Mouse (Mus musculus): ENCODE measurements at regions not wholly inside any gene's neighbourhood (a gene's known extent, or its start where the extent isn't known, plus 50 kb on each side); places are given as distances from the start of the nearest gene placed in this dataset.

DNA sequence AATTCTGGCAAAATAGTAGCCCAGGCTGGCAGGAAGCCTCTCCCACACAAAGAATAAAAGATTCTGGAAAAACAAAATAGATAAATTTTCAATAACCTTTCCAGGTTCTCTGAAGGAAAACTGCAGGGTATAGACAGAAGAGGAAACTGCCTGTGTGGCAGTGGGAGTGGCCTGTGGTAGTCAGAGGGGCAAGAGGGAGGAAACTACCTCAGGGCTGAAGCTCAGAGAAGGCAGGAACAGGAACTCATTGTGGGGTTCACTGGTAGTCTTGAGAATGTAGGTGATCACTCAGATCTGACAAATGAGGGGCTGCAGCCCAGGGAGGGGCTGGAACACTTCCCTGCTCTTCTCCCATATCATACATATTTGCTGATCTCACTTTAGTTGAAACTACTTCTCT lies 118.0 kb upstream of the Ufm1 start:
- Histone ChIP-seq H3K27ac (ENCODE audit: low read length) (no peak overlapping the region), H3K9me3 (replicated peaks; ENCODE audit: control insufficient read depth, low read length, poor library complexity, severe bottlenecking) (no peaks in the 10 kb centered on the region), H3K4me3 (ENCODE audit: low read depth, low read length) (no peak overlapping the region), H3K36me3 (ENCODE audit: control insufficient read depth, insufficient read depth, low read length) (no peaks in the 10 kb centered on the region), H3K4me2 (ENCODE audit: low read length) (no peak overlapping the region), H3K4me1 (ENCODE audit: control insufficient read depth, insufficient read depth, low read length) (no peaks in the 10 kb centered on the region), H3K9ac (ENCODE audit: low read depth, low read length) (no peak overlapping the region), H3K27me3 (ENCODE audit: control insufficient read depth, insufficient read depth, low read depth, low read length) (no peaks in the 10 kb centered on the region)
- ATAC-seq = no peak

- Histone ChIP-seq H3K4me3 (ENCODE audit: low read depth, low read length) (no peak overlapping the region), H3K27ac (ENCODE audit: low read length) (no peak overlapping the region), H3K36me3 (ENCODE audit: control insufficient read depth, insufficient read depth, low read length) (no peaks in the 10 kb centered on the region), H3K27me3 (ENCODE audit: control insufficient read depth, insufficient read depth, low read depth, low read length) (no peaks in the 10 kb centered on the region), H3K4me1 (ENCODE audit: control insufficient read depth, insufficient read depth, low read length) (no peaks in the 10 kb centered on the region), H3K9me3 (replicated peaks; ENCODE audit: control insufficient read depth, low read length, poor library complexity, severe bottlenecking) (no peaks in the 10 kb centered on the region), H3K4me2 (ENCODE audit: low read length) (no peak overlapping the region), H3K9ac (ENCODE audit: low read depth, low read length) (no peak overlapping the region)
- WGBS = 90% methylated on average over 5 of the region's 5 CpGs
- no peak for ATAC-seq
Measured at GRCm38 (mm10) chr3:53977379-53978080, 113.9 kb upstream of the Ufm1 start.

DNA sequence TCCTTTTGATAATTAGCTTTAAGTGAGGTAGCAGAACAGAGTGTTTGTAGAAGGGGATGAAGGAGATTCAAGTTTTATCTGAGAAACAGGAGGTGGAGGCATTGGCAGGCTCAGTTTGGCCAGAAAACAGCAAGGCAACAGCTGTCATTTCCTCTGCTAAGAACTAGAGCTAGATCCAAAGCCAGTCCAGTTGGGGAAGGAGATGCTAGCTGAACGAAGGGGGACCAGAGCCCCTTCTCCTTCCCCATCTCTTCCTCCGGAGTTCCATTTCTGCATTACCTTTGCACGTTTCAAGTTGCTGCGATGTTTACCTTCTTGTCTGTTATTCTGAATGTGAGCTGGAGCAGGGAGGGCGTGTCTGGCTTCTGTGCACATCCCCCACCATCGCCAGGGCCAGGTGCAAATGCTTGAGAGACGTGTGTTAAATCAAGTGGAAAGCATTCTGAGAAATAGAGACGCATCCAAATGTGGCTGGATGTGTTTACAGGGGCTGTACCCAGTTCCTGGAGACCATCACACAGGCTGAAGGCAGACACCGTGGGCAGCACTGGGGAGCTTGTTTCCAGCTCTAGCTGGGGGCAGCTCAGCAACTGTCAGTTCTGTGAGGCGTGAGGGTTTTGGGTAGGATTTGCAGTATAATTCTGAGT lies 111.4 kb upstream of the Ufm1 start:
- Histone ChIP-seq H3K27ac (ENCODE audit: low read length) (no peak overlapping the region), H3K36me3 (ENCODE audit: control insufficient read depth, insufficient read depth, low read length) (no peaks in the 10 kb centered on the region), H3K4me3 (ENCODE audit: low read depth, low read length) (no peak overlapping the region), H3K4me1 (ENCODE audit: control insufficient read depth, insufficient read depth, low read length) (no peaks in the 10 kb centered on the region), H3K9ac (ENCODE audit: low read depth, low read length) (no peak overlapping the region), H3K27me3 (ENCODE audit: control insufficient read depth, insufficient read depth, low read depth, low read length) (no peaks in the 10 kb centered on the region), H3K9me3 (replicated peaks; ENCODE audit: control insufficient read depth, low read length, poor library complexity, severe bottlenecking) (no peaks in the 10 kb centered on the region), H3K4me2 (ENCODE audit: low read length) (no peak overlapping the region)
- 42% methylated on average over 10 of the region's 10 CpGs for WGBS
- no peak for ATAC-seq

DNA sequence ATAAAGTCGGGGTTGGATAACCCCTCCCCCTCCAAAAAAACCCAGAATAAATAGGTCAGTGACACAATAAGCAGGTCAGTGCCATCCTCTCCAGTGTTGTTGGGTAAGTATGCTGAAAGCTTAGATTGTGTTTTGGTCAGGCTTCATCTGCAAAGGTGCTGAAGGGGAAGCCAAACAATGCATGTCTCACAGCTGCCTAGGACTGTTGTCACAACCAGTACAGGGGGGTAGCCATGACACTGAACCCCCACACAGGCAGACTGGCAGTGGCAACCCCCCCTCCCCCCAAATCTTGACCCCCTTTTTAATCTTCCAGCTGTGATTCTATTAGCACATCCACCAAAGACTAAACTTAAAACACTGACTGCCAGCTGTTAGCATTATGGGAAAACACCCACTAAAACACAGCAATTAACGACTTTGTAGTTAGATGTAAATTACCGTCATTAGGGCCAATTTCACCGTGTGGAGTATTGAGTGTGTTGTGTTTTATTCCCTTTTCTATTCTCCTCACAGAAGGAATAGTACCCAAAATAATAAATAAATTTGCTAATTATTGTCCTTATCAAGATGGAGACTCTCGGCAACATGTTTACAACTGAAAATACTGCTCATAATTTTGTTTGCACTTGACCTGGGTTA lies 105.5 kb upstream of the Ufm1 start:
- H3K4me1 ChIP-seq (ENCODE audit: control insufficient read depth, insufficient read depth, low read length) = no peaks in the 10 kb centered on the region
- ATAC-seq = no peak
- 77% methylated on average over 5 of the region's 5 CpGs for WGBS
- H3K36me3 ChIP-seq (ENCODE audit: control insufficient read depth, insufficient read depth, low read length) = no peaks in the 10 kb centered on the region
- H3K27me3 ChIP-seq (ENCODE audit: control insufficient read depth, insufficient read depth, low read depth, low read length) = no peaks in the 10 kb centered on the region
- H3K9ac ChIP-seq (ENCODE audit: low read depth, low read length) = no peak overlapping the region
- H3K4me3 ChIP-seq (ENCODE audit: low read depth, low read length) = no peak overlapping the region
- H3K27ac ChIP-seq (ENCODE audit: low read length) = no peak overlapping the region
- H3K4me2 ChIP-seq (ENCODE audit: low read length) = no peak overlapping the region
- no peaks in the 10 kb centered on the region for H3K9me3 ChIP-seq (replicated peaks; ENCODE audit: control insufficient read depth, low read length, poor library complexity, severe bottlenecking)

DNA sequence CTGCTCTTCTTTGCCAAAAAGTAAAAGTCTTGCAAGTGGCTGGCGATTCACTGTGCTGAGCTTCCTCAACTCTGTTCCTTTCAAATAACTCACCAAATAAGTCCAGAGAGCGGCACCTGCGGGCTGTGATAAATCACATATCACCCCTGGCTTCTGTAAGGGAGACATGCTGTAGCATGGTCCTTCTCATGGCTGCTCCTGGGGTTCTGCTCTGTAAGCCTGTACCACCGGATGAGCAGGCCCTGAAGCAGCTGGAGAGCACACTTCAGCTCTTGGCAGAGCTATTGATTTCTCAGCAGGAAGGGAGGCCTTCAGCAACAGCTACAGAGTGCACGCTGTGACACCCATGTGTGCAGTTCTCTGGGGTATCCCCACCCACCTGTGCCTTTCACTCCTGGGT lies 101.5 kb upstream of the Ufm1 start:
- no peak for ATAC-seq
- H3K9ac ChIP-seq (ENCODE audit: low read depth, low read length) = no peak overlapping the region
- 68% methylated on average over 5 of the region's 5 CpGs for WGBS

DNA sequence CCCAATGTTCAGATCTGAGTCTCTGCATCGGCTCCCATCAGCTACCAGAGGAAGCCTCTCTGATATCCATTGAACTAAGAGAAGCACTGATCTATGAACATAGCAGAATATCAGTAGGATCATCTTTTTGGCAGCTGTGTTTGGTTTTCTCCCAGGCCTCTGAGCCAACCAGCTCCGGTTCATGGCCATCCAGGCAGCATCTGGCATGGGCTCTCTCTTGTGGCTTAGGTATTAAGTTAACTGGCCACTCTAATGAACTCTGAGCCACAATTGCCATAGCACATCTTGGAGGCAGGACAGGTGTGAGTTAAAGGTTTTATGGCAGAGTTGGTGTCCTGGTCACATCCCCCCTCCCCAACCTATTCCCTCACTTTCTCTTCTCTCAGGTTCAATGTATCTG lies 90.2 kb upstream of the Ufm1 start:
- H3K9me3 ChIP-seq (replicated peaks; ENCODE audit: control insufficient read depth, low read length, poor library complexity, severe bottlenecking) = no peaks in the 10 kb centered on the region
- WGBS = 95% methylated on average over 2 of the region's 2 CpGs
- H3K36me3 ChIP-seq (ENCODE audit: control insufficient read depth, insufficient read depth, low read length) = no peaks in the 10 kb centered on the region
- no peak overlapping the region for H3K4me3 ChIP-seq (ENCODE audit: low read depth, low read length)
- no peak for ATAC-seq
- H3K27ac ChIP-seq (ENCODE audit: low read length) = no peak overlapping the region
- H3K4me1 ChIP-seq (ENCODE audit: control insufficient read depth, insufficient read depth, low read length) = no peaks in the 10 kb centered on the region
- no peak overlapping the region for H3K4me2 ChIP-seq (ENCODE audit: low read length)
- no peaks in the 10 kb centered on the region for H3K27me3 ChIP-seq (ENCODE audit: control insufficient read depth, insufficient read depth, low read depth, low read length)
- no peak overlapping the region for H3K9ac ChIP-seq (ENCODE audit: low read depth, low read length)

More for the DNA sequence above, 101.5 kb upstream of the Ufm1 start:
- Histone ChIP-seq H3K27ac (ENCODE audit: low read length) (no peak overlapping the region), H3K4me2 (ENCODE audit: low read length) (no peak overlapping the region), H3K4me3 (ENCODE audit: low read depth, low read length) (no peak overlapping the region), H3K4me1 (ENCODE audit: control insufficient read depth, insufficient read depth, low read length) (no peaks in the 10 kb centered on the region), H3K36me3 (ENCODE audit: control insufficient read depth, insufficient read depth, low read length) (no peaks in the 10 kb centered on the region), H3K27me3 (ENCODE audit: control insufficient read depth, insufficient read depth, low read depth, low read length) (no peaks in the 10 kb centered on the region), H3K9me3 (replicated peaks; ENCODE audit: control insufficient read depth, low read length, poor library complexity, severe bottlenecking) (no peaks in the 10 kb centered on the region)

DNA sequence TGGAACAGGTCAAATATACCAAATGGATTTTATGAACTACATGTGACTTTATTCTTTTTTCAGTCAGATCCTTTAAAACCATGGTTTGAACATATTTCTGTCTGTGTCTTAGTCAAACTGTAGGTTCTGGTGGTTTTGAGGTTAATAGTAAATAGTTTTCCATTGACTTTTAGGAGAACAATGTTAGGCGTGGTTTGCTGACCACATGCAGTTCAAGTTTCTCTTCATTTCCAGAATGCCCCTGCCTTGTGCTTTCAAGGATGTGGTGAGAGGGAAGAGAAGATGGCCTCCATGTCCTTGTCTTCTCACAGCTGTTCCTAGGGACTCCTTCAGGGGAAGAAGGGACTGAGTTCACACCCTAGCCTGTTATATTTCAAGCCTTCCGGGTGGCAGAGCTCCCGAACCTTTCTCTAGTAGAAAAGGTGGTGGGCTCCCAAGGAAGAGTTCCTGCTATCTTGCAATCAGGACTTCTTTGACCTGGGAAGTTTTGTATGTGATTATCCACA lies 76.1 kb upstream of the Ufm1 start:
- H3K4me2 ChIP-seq (ENCODE audit: low read length) = no peak overlapping the region
- no peaks in the 10 kb centered on the region for H3K9me3 ChIP-seq (replicated peaks; ENCODE audit: control insufficient read depth, low read length, poor library complexity, severe bottlenecking)
- no peaks in the 10 kb centered on the region for H3K27me3 ChIP-seq (ENCODE audit: control insufficient read depth, insufficient read depth, low read depth, low read length)
- no peak for ATAC-seq
- no peak overlapping the region for H3K27ac ChIP-seq (ENCODE audit: low read length)
- H3K9ac ChIP-seq (ENCODE audit: low read depth, low read length) = no peak overlapping the region
- no peaks in the 10 kb centered on the region for H3K4me1 ChIP-seq (ENCODE audit: control insufficient read depth, insufficient read depth, low read length)
- no peak overlapping the region for H3K4me3 ChIP-seq (ENCODE audit: low read depth, low read length)
- WGBS = 92% methylated on average over 3 of the region's 3 CpGs
- no peaks in the 10 kb centered on the region for H3K36me3 ChIP-seq (ENCODE audit: control insufficient read depth, insufficient read depth, low read length)

DNA sequence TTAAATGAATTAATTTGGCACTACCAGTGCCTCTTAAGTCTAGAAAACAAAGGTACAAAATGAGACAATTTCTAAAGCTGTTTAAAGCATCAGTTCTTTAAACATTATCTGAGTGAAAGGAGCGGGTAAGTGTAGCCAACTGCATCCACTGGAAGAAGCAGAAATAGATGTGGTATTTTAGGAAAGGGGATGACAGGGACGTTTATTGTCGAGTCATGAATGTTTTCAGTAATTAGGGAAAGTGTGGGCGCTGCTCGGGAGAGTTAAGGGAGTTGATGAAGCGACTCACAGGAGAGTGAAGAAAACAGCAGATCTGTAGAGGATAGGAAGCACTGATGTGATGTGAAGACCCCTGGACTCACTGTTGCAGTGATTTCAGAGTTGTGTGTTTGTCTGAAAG lies 68.1 kb upstream of the Ufm1 start:
- no peak overlapping the region for H3K27ac ChIP-seq (ENCODE audit: low read length)
- H3K27me3 ChIP-seq (ENCODE audit: control insufficient read depth, insufficient read depth, low read depth, low read length) = no peaks in the 10 kb centered on the region
- no peak overlapping the region for H3K4me2 ChIP-seq (ENCODE audit: low read length)
- H3K9me3 ChIP-seq (replicated peaks; ENCODE audit: control insufficient read depth, low read length, poor library complexity, severe bottlenecking) = no peaks in the 10 kb centered on the region
- no peak overlapping the region for H3K4me3 ChIP-seq (ENCODE audit: low read depth, low read length)
- no peaks in the 10 kb centered on the region for H3K36me3 ChIP-seq (ENCODE audit: control insufficient read depth, insufficient read depth, low read length)
- WGBS = 84% methylated on average over 6 of the region's 6 CpGs
- no peak overlapping the region for H3K9ac ChIP-seq (ENCODE audit: low read depth, low read length)
- H3K4me1 ChIP-seq (ENCODE audit: control insufficient read depth, insufficient read depth, low read length) = no peaks in the 10 kb centered on the region
- ATAC-seq = no peak

GRCm38 (mm10) chr3:53919941-53920340 lies 56.3 kb upstream of the Ufm1 start:
- Histone ChIP-seq H3K36me3 (ENCODE audit: control insufficient read depth, insufficient read depth, low read length) (no peaks in the 10 kb centered on the region), H3K4me3 (ENCODE audit: low read depth, low read length) (no peak overlapping the region), H3K4me2 (ENCODE audit: low read length) (no peak overlapping the region), H3K9ac (ENCODE audit: low read depth, low read length) (no peak overlapping the region), H3K27me3 (ENCODE audit: control insufficient read depth, insufficient read depth, low read depth, low read length) (no peaks in the 10 kb centered on the region), H3K4me1 (ENCODE audit: control insufficient read depth, insufficient read depth, low read length) (no peaks in the 10 kb centered on the region), H3K9me3 (replicated peaks; ENCODE audit: control insufficient read depth, low read length, poor library complexity, severe bottlenecking) (no peaks in the 10 kb centered on the region), H3K27ac (ENCODE audit: low read length) (no peak overlapping the region)
- WGBS = 95% methylated on average over 2 of the region's 2 CpGs
- no peak for ATAC-seq
